Mouse (Mus musculus) mouse embryonic stem cell (cell line): ENCODE results near the gene Tti1.

Experiments used
- in situ Hi-C, 2 experiments: fragments of 300-500 bp; cut with MboI; formaldehyde crosslinking; loops; 1 replicate in 1 of 2; 3 replicates in 1 of 2; pipeline ENCODE4 v1.14.3; 2019 to 2020; ENCODE audit warnings: low sequenced_read_pairs in 2 of 2, low pct_unique_long_range_greater_than_20kb in 1 of 2, mixed read lengths in 1 of 2; ENCODE audit not compliant: unreplicated experiment in 1 of 2

Gene Tti1

GRCm38 (mm10) chr2:158046186-158046585 lies 18.0 kb upstream of the Tti1 start:
- in situ Hi-C loops: no loop called here

- in situ Hi-C loops: no loop called here
Observed at GRCm38 (mm10) chr2:158043504-158043903, 15.3 kb upstream of the Tti1 start.

DNA sequence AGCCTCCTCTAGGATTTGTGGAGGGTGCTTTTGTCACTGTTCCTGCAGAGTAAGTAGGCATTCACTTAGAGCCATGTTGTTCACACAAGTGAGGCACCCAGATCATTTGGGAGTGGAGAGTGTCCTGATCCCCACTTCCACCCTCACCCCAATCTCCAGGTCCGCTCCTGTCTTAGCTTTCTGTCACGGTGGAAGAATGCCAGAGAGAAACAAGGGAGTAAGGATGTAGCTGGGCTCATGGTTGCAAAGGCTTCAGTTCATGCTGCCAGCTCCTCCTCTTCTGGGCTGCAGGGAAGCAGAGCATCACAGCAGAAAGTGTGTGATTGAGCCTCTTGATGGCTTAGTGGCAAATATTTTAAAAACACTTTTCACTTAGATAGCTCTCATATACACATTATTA lies 12.2 kb upstream of the Tti1 start:
- in situ Hi-C loops: no loop called here

- in situ Hi-C loops: no loop called here
Observed at GRCm38 (mm10) chr2:158039662-158040061, 11.4 kb upstream of the Tti1 start.

DNA sequence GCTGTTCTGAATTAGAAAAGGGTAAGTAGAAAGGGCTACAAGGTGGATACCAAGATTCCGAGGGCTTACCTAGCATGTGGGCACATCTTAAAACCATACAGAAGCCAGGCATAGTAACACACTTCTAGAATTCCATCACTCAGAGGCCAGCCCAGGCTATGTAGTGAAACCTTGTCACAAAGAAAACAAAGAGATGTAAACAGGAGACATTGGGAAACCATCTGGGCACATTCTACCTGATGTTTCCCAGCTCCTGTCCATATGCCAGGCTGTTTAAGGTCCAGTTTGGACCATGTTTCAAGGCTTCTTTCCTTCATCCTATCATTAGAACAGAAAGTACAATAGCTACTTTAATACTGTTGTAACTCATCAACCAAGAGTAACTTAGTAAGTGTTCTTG lies 9.3 kb upstream of the Tti1 start:
- in situ Hi-C loops: no loop called here

DNA sequence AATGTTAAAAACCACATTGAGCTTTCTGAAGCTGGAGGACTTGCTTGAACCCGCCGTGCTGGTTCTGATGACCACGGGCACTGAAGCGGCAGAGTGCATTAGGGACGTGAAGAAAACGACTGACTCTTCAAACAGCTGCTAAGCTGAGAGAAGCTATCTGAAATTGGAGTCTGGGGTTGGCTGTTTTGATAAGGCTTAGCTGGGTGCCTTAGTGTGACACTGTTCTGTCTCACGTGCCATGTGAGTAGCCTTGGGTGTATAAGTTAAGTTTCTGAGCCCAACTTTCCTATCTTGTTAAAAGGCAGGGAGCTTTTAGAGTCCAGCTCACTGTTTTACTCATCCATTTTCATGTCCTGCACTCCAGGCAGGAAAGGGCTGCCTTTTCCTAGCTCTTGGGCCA lies 8.7 kb upstream of the Tti1 start:
- in situ Hi-C loops: no loop called here

DNA sequence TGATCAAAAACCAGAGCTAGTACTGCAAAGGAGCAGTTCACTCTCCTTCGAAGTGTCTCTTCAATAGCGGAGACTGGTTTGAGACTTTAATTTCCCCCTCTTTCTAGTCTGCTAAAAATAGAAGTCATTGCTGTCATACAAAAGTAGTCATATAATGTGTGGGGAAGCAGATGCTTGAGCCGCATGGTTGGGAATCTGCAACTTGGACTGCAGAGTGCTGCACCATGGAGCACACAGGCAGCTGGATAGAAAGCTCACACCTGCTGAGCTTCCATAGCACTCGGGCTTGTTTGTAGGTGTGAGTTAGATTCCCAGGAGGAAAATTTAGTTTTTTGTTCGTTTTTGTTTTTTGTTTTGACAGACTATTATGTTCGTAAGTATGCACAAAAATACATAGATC lies 8.2 kb upstream of the Tti1 start:
- in situ Hi-C loops: no loop called here

DNA sequence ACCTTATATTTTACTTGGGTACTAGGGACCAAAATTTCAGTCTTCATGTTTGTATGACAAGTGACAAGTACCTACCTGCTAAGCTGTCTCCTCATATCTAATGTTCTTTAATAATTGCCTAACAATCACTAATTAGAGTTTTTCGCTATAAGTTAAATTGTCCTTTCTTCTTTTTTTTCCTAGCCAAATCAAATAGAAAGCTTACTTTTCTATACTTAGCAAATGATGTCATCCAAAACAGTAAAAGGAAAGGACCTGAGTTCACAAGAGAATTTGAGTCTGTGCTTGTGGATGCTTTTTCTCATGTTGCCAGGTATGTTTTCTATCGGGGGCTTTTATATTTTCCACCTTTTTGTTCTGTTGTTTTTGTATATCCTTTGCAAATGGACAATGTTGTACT lies 7.6 kb upstream of the Tti1 start:
- in situ Hi-C loops: no loop called here

DNA sequence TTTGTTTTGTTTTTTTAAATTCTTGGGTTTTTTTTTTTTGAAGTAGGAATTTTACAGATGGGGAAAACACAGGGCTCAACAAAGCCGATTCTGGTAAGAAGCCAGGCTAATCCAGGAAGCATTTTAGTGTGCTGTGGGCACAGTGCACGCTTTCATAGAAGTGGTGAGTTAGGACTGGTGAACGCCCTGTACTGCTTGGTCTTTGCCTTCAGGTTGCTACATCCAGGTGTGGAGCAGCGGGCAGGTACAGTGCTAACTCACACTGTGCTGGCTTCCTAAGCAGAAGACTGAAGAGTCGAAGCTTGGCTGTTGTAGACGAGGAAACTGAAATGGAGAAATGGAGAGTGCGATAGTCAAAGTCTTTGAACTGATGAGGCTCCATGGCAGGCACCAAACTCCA lies 1.8 kb upstream of the Tti1 start:
- in situ Hi-C loops: no loop called here

- in situ Hi-C loops: no loop called here
Observed at GRCm38 (mm10) chr2:158027855-158028353, 329 bp downstream of the Tti1 start.

DNA sequence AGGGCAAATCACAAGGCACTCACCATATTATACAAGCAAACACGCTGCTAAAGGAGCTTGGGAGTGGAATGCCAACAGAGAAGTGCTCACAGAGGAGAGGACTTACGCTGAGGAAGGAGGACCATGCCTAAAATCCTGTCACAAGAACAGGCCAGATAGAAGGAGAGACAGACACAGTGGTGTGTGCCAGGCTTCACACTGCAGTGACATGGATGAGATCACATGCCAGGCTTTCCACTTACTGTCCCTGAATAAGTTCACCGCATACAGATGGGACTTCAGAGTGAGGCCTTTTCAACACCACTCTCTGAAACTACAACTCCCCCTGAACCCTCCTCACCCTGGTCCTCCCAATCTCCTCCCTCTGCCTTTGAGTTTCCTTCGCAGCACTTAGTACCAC lies 10.9 kb downstream of the Tti1 start:
- in situ Hi-C loops: no loop called here

DNA sequence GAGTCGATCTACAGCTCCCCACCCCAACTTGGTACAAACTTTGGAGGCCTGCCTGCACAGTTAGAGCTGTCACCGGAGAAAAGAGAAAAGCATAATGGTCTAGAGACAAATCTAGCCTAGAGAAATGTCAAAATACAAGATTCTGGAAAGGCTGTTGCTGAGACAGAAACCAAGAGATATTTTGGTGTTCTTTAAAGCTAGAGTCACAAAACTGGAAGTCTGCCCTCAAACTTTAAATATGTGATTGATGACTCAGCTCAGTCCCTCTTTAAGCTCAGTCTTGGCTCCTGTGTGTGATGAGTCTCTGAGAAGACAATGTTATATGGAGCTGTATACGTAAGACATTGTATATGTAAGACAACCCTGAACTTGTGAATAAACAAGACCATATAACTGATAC lies 15.6 kb downstream of the Tti1 start:
- in situ Hi-C loops: no loop called here

DNA sequence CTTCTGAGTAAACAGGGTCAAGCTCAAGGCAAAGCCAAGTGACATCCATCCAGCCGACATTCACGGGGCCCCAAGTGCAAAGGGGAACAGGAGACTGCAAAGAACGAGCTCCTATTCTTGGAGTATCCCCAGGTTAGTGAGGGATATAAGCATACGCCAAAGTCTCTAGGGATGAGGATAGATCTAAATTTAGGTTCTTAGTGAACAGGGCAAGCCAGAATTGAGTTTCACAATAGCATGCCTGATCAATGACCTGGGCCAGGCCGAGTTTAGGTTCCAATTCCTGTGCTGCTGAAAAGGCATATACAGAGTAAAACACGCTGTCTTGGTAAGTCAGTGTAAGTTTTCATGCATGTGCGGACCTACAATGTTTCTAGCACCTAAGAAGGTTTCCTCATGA lies 18.9 kb downstream of the Tti1 start:
- in situ Hi-C loops: no loop called here

- in situ Hi-C loops: no loop called here
Observed at GRCm38 (mm10) chr2:158005641-158006040, 22.6 kb downstream of the Tti1 start.

DNA sequence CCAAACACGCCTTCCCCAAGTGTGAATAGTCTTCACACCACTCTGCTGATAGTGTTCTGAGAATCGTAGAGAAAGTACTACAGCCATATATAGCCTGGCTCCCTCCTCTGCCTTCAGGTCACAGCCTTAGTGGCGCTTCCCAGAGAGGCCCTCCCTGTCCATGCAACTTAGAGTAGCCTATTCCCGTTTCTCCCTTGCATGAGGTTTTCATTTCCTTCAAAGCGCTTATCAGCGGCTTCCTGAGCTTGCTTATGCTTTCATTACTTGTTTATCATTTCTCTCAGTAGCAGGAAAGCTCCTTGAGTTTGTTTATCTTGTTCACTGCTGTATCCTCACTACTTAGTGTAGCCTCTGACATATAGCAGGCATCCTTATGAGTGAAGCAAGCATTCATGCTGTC lies 23.6 kb downstream of the Tti1 start:
- in situ Hi-C loops: no loop called here

DNA sequence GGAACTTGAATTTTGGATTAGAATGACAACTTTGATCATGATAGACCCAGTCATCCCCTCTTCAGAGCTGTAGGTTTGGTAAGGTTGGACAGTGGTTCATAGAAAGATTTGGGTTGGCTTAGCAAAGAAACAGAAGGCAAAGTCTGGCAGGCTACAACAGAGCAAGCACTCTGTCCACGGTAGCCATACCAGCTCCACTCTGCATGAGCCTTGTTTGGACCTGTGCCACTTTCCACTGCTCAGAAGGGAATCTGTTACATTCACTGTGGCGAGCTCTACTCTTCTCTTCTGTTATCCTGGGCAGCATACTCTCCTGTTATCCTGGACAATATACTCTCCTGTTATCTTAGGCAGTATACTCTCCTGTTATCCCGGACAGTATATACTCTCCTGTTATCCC lies 29.4 kb downstream of the Tti1 start:
- in situ Hi-C loops: no loop called here

- in situ Hi-C loops: no loop called here
Observed at GRCm38 (mm10) chr2:157992501-157992900, 35.7 kb downstream of the Tti1 start.

GRCm38 (mm10) chr2:157991026-157991425 lies 37.2 kb downstream of the Tti1 start:
- in situ Hi-C loops: no loop called here

GRCm38 (mm10) chr2:157989946-157990345 lies 38.3 kb downstream of the Tti1 start:
- in situ Hi-C loops: loop anchor here in 1 of 2 experiments (10.0 kb wide), 1 partner anchor 245 kb away; no protein-coding TSS in a partner anchor

DNA sequence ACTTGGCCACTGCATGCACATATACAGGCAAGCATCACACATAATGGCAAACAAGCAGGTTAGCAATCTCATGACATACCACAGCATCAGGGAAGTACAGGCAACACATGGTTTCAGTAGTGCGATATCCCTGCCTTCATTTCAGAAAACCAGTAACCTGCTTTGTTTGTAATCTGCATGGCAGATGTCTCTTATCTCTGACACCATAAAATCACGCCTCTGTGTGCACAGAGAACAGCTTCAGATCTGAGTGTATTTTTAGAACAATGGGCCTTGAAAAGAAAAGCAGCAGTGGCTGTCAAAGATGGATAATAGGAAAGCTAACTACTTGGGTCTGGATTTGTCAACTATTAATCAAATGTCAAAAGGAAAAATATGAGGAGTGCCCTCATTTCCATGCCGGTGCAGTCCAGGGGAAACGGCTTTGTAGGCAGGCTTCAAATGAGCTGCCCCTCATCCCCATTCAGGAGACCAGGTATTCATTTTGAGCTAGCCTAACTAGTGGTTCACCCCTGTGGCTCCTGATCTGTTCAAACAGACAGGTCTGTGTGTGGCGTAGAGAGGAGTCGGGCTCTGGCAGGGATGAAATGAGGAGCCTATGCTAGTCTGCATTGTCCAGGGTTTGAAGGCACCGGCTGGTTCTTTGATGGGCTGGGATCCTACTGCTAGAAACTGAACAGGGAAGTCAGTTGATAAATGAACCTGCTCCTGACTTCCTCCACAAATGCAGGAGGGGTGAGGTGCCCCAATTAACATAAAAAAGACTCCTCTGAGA lies 39.6 kb downstream of the Tti1 start:
- in situ Hi-C loops: loop anchor here in 1 of 2 experiments (10.0 kb wide), 1 partner anchor 244 kb away; no protein-coding TSS in a partner anchor
